Mouse (Mus musculus) gastrocnemius, postnatal 10 days (tissue): ENCODE results near the gene Ak9. TPM values are rescaled to one million over a fixed set of nuclear protein-coding genes. Genes with fewer than 3 reads are reported as not detected.

Experiments used
- total RNA-seq, 2 experiments: library from RNA; stranded (reverse); gene quantifications; 2 replicates each; pipeline ENCODE4 v1.2.3; 2021

The Ak9 gene
- total RNA-seq, 2 experiments from 2014 or later, result not detected

Other genes with a start within 250 kb of the Ak9 start
- gene Gpr6, start 231.7 kb upstream of the Ak9 start, total RNA-seq, result not detected
- 1 to 10 TPM; 7.6 to 9.9 TPM for gene Fig4, start 720 bp upstream of the Ak9 start, total RNA-seq
- gene Zbtb24, start 146.4 kb downstream of the Ak9 start, total RNA-seq, result 1 to 10 TPM; 6.0 to 8.5 TPM
- 10 to 100 TPM; 17.3 to 26.9 TPM for gene Mical1, start 172.3 kb downstream of the Ak9 start, total RNA-seq
- gene Smpd2, start 186.4 kb downstream of the Ak9 start, total RNA-seq, result 10 to 100 TPM; 12.8 to 14.3 TPM
- gene Ppil6, start 186.5 kb downstream of the Ak9 start, total RNA-seq, result not detected
- gene Cd164, start 215.4 kb downstream of the Ak9 start, total RNA-seq, result 100 to 1,000 TPM; 173 to 184 TPM